Mouse (Mus musculus) testis, adult 2 months (tissue): ENCODE results near the gene Ccdc80.

ENCODE experiments used
- CTCF ChIP-seq: fragments of 200-500 bp; IDR thresholded peaks from 2 replicates; pipeline ENCODE4 v1.5.1; 2012; ENCODE audit warnings: low read depth, mild to moderate bottlenecking, inconsistent platforms, low read length, moderate library complexity; ENCODE audit not compliant: control insufficient read depth, insufficient read depth, insufficient replicate concordance
- POLR2A ChIP-seq: fragments of 200-500 bp; IDR thresholded peaks from 2 replicates; pipeline ENCODE4 v1.6.1; 2012; ENCODE audit warnings: low read depth, mild to moderate bottlenecking, inconsistent platforms, low read length, moderate library complexity; ENCODE audit not compliant: control insufficient read depth

DNA sequence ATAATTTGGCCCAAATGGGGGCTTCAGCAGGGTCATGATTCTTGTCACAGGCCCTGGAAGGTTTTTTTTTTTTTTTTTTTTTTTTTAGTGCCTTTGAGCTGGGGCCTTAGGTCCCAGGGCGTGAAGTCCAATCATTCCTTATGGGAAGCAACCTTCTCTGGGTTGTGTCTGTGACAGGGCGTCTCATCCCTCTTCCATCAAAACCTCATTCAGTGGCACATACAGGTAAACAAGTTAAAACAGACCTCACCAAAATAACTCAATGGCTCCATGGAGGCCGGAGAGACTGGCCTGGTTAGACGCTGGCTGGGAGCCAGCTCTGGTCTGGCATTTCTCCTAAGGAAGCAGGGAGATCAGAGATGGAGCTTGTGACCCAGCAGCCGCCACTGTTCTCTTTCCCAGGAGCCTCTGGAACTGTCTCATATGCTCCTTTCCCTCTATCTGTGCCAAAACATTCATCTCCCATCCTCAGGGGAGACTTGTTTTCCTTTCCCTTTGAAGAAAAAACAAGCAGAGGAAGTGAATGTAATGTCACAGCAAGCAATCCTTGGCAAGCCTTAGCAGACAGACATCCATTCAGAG lies 27.7 kb downstream of the Ccdc80 start:
- TF ChIP-seq CTCF, result no peak
- no peak for TF ChIP-seq POLR2A
